Mouse (Mus musculus): Measurements from ENCODE around the gene Tcaf1. TPM values are rescaled to one million over a fixed set of nuclear protein-coding genes. Genes with fewer than 3 reads are reported as not detected.

Gene Tcaf1
- 100 to 1,000 TPM; 212 to 230 (median 223) TPM for total RNA-seq (2022)

DNA sequence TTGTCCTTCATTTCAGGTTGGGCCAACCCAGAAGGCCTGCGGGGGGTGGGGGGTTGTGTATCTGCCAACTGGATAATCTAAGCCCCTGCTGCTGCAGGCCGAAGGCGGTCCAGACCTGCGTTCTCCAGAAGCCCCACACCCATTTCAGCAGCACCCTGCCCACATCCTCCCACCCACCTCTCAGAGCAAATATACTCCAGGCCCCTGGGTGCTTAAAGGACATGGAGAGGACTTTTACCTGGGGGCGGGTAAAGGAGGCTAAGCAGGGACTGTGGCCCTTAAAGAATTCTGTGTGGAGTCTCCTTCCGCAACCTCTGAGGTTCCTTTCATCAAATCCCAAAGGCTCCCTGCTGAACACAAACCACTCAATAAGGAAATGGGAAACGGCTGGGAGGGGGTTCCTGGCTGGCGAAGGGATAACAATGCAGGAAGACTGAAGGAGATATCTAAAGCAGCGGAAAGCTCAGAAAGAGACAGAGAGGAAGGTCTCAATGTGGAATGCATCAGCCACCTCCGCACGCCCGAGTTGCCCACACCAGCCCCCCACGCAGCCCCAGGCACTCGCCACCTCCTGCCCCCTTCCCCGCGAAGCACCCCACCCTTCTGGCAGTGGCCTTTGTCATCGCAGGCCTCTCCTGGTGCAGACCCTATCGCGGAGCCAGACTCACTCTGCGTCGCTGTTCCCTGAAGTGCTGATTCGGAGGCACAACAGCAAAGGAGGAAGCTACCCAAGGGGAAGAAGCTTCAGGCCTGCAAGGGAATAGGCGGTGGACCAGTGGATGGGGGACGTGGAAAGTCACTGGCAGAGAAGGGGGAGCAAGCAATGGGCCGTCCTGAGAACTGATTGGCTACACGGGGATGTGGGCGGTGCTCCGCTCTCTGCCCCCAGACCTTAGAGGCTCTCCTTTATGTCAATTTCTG, at the start of gene Tcaf1:
Gene Tcaf1, minus strand, starts transcription at position 798 of the 921 bp plus-strand sequence.
- peak; percentile 82 to 93 for DNase-seq (ENCODE audit: low spot score in 2 of 2)

DNA sequence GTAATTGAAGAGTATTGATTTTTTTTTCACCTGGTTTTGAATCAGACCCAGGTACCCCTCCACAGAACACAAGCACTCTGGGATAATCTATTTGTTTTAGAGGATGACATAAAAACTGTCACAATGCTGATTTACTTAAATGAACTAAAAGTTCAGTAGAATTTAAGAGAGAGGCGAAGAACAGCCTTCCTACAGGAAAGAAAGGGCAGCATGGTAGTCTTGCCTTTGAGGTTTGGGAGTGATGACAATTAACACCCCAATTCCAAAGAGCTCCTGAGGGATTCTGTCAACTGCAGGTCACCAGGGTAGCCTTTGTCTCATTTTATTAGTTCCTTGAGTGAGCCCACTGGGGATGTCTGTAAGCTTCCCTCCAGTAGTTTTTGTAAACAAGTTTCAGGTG, 46.2 kb upstream of the Tcaf1 start, which contains the start of gene Olfr38:
Gene Olfr38, plus strand, starts transcription at position 301 of the 400 bp plus-strand sequence.
- no peak for DNase-seq (ENCODE audit: low spot score in 2 of 2)

DNA sequence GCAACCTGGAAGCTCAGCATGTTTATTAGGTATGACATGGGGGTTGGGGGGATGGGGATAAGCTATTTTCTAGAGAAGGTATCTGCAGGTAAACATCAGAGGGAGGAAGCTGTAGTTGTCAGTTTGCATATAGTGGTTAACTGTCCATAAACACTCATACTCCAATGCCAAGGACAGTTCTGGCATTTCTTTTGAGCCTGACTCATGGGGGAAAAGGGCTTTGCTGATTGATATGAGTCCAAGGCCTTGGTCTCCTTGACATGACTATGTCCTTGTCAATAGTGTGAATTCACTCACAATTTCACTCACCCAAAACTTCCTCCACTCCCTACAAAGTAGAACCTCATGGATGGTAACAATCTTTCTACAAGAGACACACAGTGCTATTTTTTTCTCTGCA, 38.0 kb upstream of the Tcaf1 start:
- no peak for DNase-seq (ENCODE audit: low spot score in 2 of 2)

DNA sequence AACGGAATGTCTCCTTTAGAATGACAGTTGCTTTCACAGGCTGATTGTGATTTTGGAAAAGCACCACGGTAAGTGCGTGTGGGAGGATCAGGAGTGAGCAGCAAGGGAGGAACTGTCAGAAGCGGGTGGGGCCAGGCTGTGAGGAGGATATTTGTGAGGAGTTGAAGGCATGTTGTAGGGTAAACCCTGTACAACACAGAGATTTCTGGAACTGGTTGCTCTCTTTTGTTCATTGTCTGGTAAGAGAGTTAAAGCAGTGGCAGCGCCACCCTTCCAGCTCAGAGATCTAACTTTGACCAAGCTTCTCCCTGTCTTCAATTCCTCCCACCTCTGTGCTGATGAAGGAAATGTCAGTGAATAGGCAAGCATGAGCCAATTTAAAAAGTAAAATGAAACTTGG, 32.4 kb upstream of the Tcaf1 start:
- DNase-seq (ENCODE audit: low spot score in 2 of 2): no peak

DNA sequence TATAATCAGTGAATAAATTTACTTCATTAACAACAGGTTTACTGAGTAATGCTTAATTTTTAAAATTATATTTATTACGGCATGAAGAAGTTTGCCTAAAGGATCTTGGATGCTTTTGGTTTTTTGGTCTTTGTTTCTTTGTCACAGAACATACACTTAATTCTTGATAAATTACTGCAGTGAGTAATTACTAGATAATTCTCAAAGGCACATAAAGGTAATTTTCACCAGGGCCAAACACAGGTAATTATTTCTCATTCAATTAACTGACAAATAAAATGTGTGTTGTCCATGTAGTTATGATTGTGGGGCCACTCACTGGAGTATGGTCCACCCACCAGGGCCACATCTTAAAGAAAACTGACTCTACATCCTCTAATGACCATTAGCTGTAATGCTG, 29.2 kb upstream of the Tcaf1 start, which contains the start of gene Olfr453:
Gene Olfr453, plus strand, starts transcription at position 301 of the 400 bp plus-strand sequence.
- no peak for DNase-seq (ENCODE audit: low spot score in 2 of 2)

DNA sequence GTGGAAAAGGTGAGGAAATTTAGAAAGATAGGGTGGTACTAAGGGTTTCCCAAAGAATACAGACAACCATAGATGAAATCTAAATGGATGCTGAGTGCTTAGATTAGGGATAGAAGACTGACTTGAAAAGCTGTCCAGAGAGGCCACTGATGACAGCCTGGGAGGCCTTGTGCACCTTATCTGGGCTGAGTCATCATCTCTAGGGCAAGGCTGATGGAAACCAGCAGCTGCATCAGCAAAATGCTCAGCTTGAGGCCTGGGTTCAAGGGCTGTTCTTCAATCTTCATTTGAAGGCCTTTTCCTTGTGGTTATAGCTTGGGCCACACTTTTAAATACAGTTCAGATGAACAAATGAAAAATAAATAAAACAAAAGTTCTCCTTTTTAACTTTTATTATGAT, 8.1 kb upstream of the Tcaf1 start:
- DNase-seq (ENCODE audit: low spot score in 2 of 2): no peak

DNA sequence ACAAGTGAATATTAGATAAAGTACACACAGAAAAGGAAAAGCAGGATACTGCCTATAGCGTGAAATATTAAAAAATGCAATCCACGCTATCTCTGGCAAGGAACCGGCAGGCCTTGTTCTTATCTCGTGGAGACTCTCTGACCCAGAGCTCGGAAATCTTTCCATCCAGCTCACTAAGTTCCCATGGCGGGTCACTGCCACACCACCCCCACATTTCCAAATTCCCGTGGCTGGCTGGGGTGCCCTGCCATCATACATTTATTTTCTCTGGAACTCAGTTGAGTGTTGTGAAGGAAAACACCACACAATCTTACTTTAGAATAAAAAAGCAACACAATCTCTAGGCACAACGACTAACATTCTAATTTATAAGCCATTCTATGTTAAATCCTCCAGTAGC, 4.8 kb upstream of the Tcaf1 start:
- no peak for DNase-seq (ENCODE audit: low spot score in 2 of 2)

DNA sequence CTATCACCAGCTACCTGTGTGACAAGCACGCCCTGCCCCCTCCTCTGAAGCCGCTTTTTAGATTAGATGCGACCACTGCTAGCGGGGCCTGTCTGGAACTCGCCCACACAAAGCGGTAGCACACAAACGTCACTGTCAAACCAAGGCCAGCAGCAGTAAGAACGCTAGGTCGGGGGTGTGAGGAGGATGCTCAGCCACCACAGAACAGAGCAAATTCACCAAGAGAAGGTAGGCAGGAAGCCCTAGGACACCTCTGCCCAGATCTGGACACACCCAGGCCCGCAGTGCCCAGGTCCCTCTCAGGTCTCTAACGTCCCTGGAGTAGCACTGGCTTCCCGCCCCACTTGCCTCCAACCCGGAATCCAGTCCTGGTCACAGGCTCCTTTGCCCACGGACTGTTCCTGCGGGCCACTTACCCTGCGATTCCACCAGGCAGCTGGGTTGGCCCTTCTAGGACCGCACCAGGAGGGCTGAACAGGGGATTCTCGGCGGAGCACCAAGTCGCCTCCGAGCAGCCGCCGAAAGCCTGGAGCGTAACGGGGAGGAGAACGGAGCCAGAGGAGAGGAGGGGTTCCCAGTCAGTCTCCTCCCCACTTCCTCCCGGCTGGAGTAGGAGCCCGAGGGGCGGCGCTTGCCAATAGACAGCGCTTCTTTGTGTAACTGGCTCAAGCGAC, 17.2 kb downstream of the Tcaf1 start:
- peak; percentile 70 to 85 for DNase-seq (ENCODE audit: low spot score in 2 of 2)

DNA sequence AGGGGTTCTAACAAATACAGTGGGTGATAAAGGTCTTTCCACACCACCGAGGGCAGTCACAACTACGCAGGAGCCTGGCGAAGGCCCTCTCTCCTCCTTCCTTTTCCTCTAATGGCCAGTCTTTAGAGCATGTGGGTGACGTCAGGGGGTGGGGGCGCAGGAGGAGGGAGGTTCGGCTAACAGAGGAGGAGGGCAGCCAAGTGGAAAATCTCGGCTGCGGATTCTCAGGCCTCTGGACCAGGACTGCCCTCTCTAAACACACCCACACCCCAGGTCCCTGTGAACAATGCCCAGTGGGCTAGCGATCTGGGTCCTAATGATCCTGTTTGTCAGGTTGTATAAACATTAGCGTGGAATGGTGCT, 17.8 kb downstream of the Tcaf1 start:
- DNase-seq (ENCODE audit: low spot score in 2 of 2): peak; percentile 39 to 77

DNA sequence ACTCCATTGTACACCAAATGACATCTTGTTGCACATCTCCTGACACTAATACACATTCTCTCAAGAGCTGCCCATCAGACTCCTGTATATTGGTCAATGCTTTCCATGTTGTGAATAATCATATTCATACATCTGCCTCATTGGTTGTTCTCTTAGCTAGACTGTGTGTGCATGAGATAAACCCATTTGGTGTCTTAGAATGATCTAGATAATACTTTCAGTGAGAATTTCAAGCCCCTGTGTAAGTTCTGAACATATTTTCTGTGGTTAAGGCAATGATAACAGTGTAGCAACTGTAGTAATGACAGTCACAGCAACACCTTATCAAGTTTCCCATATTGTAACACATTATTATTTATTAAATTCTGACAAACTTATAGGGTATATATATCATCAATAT, 20.1 kb downstream of the Tcaf1 start:
- no peak for DNase-seq (ENCODE audit: low spot score in 2 of 2)

DNA sequence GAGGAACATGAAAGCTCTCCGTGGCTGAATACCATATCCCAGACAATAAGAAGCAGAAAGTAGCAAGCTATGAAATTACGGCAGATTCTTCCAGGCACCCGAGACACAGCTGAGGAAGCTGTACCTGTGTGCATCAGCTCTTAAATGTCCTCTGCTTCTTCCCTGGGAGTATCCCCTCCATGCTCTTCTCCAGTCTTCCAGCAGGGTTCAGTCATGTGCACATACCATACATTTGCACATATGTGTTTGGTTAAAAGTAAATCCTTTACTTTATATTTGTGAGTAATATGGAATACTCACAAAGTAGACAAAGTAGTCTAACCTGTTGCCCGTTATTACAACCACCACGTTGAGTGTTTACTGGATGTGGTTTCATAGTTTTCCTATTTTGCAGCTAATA, 22.0 kb downstream of the Tcaf1 start:
- DNase-seq (ENCODE audit: low spot score in 2 of 2): no peak

DNA sequence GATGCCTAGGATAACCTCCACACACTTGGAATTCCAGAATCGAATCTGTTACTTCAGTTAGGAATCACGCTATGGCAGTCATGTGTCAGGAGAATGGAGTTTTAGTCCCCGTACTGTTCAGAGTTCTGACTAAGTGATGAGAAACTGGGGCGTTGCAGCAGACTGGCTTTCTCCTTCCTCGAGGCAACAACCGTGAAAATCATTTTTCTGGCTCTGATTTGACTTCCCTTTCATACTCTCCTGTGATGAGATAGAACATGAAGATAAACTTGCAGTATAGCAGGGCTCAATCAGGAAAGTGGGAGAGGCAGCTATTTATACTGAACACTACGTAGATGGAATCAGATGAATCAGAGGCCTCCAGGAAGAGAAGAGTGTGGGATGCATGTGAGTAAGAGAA, 29.8 kb downstream of the Tcaf1 start:
- no peak for DNase-seq (ENCODE audit: low spot score in 2 of 2)

DNA sequence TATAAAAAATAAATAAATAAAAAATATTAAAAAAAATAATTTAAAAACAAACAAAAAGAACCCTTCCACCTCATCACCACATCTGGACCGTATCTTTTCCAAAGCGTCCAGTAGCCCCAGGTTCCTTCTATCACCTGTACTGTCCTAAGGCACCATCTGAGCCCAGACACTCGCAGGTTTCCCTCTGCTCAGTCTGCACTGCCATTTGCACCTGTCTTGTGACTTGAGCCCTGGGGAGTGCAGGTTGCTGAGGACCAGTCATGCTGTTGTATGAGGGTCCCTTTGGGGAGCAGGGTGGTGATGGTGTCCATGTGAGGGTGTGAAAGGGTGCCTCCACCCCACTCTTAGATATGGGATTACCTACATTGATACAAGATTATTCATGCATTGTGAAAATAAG, 33.9 kb downstream of the Tcaf1 start:
- DNase-seq (ENCODE audit: low spot score in 2 of 2): no peak

DNA sequence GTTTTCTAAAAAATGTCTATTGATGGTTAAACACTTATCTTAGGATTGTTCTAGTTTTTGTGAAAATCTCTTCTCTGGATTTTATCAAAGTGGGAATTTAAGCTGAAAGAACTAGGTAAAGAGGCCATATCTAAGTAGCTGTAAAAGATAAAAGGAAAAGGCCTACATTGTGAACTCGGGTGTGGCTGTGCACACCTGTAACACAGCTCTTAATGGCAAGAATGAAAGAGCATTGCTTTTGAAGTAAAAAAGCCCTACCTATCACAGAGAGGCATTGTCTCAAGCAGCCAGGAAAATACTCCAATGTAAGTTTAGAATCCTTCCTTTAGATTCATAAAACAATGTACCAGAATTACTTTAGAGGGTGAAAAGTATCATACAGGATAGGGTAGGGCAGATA, 38.1 kb downstream of the Tcaf1 start:
- DNase-seq (ENCODE audit: low spot score in 2 of 2): no peak

DNA sequence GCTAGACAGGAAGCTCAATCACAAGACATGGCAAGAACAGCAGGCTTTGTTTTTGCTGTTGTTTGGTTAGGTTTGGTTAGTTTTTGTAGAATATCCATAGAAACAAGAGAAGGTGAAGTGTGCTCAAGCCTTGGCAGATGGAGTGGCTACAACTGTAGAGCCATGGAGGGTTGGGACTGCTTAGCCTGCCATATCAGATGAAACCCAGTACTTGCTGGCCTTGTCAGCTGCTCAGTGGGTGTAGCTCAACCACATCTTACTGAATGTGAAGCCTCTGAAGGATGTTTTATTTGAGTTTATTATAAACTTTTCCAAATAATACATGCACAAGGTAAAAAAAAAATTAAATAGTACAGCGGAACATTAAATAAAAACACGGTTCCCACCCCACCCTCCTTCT, 42.2 kb downstream of the Tcaf1 start:
- no peak for DNase-seq (ENCODE audit: low spot score in 2 of 2)

DNA sequence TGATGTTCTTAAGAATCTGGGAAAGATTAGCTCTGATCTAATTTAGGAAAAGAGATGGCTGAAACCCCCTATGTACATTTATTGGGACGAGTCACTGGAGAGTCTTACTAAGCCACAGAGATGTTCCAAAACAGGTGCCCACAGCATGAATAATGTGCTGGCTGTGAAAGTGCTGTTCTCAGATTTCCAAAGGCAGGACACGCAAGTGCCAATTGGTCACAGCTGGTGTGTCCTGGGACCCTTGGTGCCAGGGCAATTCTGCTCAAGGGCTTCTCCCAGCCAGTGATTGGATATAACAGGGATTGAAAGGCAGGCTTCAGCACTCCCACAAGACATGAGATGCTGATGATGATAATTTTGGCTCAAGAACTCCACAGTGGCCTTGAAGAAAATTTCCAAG, 48.1 kb downstream of the Tcaf1 start:
- no peak for DNase-seq (ENCODE audit: low spot score in 2 of 2)

DNA sequence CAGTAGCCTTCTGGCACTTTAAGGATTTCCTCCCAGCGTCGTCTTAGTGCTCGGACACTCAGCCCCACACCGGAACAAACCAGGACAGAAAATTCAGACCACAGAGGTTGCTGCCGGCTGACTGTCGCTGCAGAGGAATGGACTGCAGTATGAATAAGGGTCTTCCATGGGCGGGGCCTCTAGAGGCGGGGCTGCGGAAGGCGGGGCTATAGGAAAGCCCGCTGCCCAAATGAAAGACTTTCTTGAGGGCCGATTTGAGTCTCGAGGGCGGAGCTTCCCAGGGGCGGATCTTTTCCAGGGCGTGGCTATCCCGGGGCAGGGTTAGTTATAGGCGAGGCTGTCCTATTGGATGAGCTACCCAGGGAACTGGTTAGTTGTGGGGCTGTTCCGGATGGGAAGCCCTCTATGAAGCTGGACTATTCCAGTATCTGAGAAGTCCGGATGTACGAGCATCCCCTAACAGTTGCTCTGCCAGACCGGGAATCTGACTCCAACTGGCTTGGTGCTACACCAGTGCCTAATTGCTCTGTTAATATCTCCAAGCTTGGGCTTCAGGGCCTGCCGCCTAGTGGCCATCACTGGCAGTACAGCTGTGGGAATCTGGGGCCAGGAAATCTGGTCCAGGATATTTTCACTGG, 64.9 kb downstream of the Tcaf1 start, which contains the start of gene Tcaf2:
Gene Tcaf2, minus strand, starts transcription at position 343 of the 638 bp plus-strand sequence.
- peak; percentile 18 to 56 for DNase-seq (ENCODE audit: low spot score in 2 of 2)

DNA sequence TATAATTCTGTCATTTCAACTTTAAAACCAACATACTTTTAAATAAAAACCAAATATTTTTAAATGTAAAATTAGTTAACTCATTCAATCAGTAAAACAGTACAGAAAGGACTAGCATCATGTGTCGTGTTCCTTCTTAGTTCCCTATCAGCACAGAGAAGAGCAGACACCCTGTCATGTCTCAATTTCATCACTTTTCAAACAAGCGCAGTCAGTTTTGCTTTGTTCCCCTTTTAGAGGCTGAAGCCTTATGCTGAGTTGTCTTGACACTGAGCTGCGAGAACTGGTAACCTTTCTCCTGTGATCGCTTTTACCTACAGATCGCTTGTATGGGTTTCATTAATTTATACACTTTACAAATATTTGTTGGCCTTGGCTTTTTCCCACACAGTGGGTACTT, 75.5 kb downstream of the Tcaf1 start:
- no peak for DNase-seq (ENCODE audit: low spot score in 2 of 2)

DNA sequence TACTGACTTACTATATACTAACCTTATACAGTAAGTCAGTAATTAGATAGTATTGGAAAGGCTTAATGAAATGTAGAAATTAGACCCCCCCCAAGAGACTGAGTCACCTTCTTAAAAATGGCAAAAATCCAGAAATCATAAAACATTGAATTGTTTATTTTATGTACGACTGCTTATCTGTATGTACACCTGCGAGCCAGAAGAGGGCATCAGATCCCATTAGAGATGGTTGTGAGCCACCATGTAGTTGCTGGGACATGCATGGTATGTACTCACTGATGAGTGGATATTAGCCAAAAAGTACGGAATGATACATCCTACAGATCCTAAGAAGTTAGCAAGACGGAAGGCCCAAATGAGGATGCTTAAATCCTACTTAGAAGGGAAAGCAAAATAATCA, 78.5 kb downstream of the Tcaf1 start:
- no peak for DNase-seq (ENCODE audit: low spot score in 2 of 2)

Measured in left cerebral cortex, adult 8-10 months (tissue).